Mouse (Mus musculus) cerebellum, adult 9-10 months (tissue): ENCODE measurements around the gene Gprin2.

Experiments
- DNase-seq: peaks from one replicate; pipeline ENCODE4 v3.0.0; 2022

Gene Gprin2

DNA sequence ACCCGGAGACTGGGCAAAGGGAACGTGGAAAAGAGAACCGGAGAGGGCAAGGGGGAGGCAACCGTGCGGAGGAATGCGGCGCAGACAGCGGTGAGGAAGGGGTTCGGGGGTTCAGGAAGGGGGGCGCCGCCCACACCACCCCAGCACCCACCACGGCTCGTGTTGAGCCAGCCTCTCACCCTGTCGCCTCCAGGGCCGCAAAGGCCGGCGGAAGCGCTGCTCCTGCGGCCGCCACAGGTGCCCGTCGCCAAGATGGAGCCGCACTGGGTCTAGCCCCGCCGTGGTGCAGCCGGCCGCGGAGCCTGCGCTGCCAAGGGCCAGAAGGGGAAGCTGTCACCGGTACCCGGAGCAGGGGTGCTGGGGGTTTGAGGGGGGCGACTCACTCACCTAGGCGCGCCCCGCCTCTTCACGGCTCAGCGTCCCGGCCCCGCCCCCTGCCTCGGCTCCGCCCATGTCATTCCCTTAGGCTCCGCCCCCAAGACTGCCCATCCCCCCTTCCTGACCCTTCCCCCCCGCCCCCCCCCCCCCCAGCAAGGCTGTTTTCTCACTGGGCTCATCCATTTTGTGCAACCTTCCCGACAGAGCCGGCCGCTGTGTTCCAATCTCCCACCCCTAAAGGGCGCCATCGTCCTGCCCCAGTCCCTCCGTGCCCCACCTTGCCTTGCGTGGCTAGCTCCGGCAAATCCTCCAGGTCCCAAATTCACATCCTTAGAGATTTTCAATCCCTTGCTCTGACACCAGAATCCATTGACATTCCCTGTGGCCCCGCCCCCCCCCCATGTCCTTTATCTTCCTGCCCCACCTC, at the start of gene Gprin2:
Gene Gprin2, minus strand, starts transcription at position 423 of the 805 bp plus-strand sequence.
- DNase-seq, result peak; percentile 61

DNA sequence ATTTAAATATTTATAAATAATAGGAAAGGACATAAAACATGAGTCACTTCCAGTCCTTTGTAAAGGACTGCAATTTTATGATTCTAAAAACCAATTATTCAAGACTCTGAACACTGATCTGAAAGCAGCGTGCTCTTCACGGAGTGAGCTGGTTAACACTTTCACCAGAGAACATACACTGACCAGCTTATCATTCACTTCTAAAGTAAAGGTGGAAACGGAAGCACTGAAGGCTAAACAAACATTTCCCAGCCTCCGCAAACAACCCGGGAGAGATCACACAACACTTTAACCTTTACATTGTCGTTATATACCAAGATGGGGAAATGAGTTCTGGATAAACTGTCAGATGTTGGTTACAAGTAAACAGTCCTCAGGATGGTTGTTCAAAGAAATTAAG, 39.2 kb upstream of the Gprin2 start:
- no peak for DNase-seq

GRCm38 (mm10) chr14:34240263-34240662, 38.8 kb upstream of the Gprin2 start:
- DNase-seq, result no peak

DNA sequence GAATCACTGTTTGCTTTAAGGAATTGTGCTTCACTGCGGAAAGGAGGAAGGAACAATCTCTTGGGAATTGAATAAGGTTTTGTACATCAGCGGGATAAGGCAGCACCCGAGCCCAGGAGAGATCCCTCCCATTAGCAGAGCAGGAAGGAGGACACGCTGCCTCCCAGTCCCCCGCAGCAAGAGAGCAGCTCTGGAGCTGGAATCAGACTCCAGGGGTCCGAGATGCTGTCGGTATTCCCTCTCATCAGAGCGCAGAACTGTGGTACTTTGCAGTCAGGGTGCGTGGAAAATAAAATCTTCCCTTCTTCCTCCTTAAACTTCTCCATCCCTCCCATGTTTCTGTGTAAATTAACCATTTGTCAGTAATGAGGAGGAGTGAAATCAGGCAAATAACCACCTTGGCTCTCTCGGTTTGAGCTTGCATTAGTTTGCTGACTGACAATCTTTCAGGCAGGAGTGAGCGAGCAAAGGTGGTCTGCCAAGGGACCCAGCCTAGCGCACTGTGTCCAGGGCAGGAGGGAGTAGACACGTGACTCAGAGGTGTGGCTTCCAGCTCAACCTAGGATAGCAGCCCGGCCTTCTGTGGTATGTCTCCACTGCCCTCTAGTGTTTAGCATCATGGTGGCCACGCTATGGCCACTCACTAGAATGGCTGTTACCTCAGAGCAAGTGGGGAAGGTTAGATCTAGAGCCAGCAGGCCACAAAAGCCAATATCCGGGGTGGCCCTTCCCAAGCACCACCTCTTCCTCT, 33.4 kb upstream of the Gprin2 start:
- DNase-seq, result peak; percentile 75

GRCm38 (mm10) chr14:34233846-34234245, 32.4 kb upstream of the Gprin2 start:
- DNase-seq, result no peak

- no peak for DNase-seq
Measured at GRCm38 (mm10) chr14:34232866-34233680, 31.6 kb upstream of the Gprin2 start.

GRCm38 (mm10) chr14:34232340-34232739, 30.9 kb upstream of the Gprin2 start:
- DNase-seq, result no peak

DNA sequence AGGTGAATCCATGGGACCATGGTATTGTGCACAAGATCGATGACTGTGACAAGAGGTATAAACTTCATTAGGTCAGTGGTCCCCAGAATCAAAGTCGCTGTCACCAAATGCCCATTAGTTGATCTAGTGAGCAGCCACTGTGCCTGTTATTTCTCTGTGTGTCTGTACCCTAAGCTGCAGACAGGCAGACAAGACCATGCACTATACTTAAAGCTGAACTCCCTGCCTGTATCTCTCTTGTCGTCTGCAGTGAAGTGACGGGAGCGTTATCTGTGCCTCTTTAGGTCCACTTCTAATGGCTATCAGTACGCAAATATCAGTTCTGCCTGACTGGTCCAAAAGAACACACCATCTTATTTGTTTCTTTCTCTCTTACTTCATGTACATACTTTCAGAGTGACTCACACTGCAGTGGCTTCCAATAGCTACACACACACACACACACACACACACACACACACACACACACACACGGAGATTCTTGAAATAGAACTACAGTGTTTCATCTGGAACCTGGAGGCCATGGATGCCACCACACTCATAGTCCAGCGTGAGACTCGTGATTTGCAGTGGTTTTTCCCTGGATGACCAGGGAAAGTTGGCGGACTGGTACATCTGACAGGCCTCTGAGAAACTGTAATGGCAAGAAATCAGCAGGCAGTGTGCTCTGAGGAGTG, 27.5 kb upstream of the Gprin2 start:
- DNase-seq, result no peak

DNA sequence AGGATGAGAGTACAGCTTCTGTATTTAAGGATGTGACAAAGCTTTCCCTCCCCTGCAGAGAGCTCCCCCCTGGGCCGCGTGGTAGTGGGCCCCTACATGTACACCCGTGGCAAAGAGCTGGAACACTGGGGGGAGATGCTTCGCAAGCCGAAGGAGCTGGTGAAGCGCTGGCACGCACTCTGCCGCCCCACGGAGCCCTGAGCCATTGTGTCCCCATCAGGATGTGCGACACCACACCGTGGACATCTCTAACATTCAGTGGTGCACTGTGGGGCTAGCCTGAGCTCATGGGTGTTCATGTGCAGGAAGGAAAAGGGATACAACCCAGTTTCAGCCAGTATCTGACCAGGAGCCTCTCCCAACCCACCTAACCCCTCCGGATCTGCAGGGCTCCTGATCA, 26.5 kb upstream of the Gprin2 start:
- no peak for DNase-seq

- no peak for DNase-seq
Measured at GRCm38 (mm10) chr14:34226566-34226965, 25.1 kb upstream of the Gprin2 start.

GRCm38 (mm10) chr14:34225986-34226385, 24.5 kb upstream of the Gprin2 start:
- no peak for DNase-seq

DNA sequence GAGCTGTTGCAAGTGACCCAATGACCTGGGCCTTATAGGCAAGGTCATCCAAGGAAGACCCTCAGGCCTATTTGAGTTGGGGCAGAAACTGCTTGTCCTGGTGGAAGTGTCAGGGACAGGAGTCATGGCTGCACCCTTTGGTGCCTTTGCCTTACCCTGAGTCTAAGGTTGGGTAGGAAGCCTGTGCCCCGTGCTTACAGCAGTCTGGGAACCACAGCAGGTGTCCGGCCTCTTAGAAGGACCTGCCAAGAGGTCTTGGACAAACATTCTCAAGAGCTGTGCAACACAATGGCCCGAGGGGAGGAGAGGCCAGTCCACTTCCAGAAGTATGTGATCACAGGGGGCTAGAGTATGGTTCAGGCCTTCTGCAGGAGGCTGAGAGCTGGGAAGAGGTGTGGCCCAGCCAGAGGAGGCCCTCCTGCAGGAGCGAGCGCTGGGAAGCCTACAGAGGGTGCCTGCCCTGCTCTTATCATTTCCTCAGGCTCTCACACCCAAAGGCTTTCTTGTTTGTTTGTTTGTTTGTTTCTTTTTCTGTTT, 22.0 kb upstream of the Gprin2 start:
- DNase-seq, result no peak

GRCm38 (mm10) chr14:34221416-34222077, 20.1 kb upstream of the Gprin2 start:
- no peak for DNase-seq

GRCm38 (mm10) chr14:34220426-34220825, 19.0 kb upstream of the Gprin2 start:
- DNase-seq, result no peak

- no peak for DNase-seq
Measured at GRCm38 (mm10) chr14:34219786-34220198, 18.3 kb upstream of the Gprin2 start.

DNA sequence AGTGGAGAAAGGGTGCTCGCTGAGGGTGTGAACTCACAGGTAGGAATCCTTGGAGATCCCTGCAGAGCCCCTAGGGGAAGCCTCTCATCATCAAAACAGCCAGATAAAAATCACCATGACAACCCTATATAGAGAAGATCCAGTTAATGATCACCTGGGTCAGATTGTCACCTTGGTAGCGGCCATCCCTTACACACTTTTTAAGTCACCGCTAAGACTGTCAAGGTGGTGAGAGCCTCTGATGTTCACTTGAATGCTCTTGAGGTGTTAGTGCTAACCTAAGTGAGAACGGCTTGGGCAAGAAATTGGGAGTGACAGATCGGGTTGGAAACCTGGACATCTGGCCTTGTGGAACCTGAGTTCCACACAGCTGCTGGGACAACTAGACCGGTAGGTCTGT, 17.8 kb upstream of the Gprin2 start, which contains the start of gene Syt15:
Gene Syt15, plus strand, starts transcription at position 301 of the 400 bp plus-strand sequence.
- DNase-seq, result no peak

- no peak for DNase-seq
Measured at GRCm38 (mm10) chr14:34215451-34216127, 14.1 kb upstream of the Gprin2 start.

- no peak for DNase-seq
Measured at GRCm38 (mm10) chr14:34209942-34210341, 8.5 kb upstream of the Gprin2 start.

DNA sequence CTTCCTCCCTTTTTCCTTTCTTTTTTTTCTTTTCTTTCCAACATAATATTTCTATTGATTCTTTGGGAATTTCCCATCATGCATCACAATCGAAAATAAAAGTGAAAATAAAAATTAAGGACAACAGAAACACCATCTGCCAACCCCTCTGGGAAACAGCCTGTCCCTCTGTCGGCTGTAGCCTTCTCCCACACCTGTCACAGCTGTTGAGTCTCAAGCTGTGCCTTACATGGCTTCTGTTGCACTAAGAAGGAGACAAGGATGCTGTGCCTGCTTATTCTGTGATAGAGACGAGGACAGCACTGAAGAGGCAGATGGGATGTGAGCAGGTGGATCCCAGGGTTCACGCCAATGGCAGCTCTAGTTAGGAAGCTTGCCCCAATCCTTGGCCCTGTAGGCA, 7.6 kb upstream of the Gprin2 start:
- no peak for DNase-seq

GRCm38 (mm10) chr14:34208651-34209050, 7.2 kb upstream of the Gprin2 start:
- peak; percentile 51 for DNase-seq

DNA sequence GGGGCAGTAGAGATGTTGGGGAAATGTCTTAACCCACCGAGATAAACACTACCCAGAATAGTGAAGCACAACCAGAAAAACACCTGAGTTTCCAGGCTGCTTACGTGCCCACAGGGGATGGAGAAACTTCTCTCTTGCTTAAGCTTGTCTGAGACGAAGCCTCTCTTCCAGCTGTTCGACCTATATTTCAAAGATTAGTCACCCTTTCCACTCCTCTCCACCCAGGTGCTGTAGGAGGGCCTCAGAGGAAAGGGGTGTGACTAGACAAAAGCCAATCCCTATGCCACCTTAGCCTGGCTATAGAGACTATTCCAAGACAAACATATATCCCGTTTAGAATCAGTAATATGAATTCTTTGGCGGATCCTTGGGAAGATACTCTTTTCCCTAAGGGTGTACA, 6.5 kb upstream of the Gprin2 start:
- no peak for DNase-seq
